Mouse (Mus musculus) E14TG2a.4 (cell line): ENCODE data around the gene Cdc42bpb.

Experiments used
- H3K27me3 ChIP-seq: 2 replicates; pipeline ENCODE4 v1.6.1; 2014; ENCODE audit warnings: low read length, control low read depth; ENCODE audit not compliant: insufficient read depth
- H3K36me3 ChIP-seq: 2 replicates; pipeline ENCODE4 v1.6.1; 2014; ENCODE audit warnings: low read length, control low read depth; ENCODE audit not compliant: insufficient read depth
- H3K4me1 ChIP-seq: replicated peaks from 2 replicates; pipeline ENCODE4 v1.6.1; 2014; ENCODE audit warnings: low read depth, low read length, control low read depth
- H3K4me3 ChIP-seq: replicated peaks from 2 replicates; pipeline ENCODE4 v1.5.1; 2014; ENCODE audit warnings: mild to moderate bottlenecking, low read length
- H3K9me3 ChIP-seq: 2 replicates; pipeline ENCODE4 v1.6.1; 2014; ENCODE audit warnings: low read length, control low read depth
- CTCF ChIP-seq: conservative IDR thresholded peaks from 2 replicates; pipeline ENCODE4 v1.5.1; 2014; ENCODE audit warnings: low read length
- NANOG ChIP-seq: IDR thresholded peaks from 2 replicates; pipeline ENCODE4 v1.6.1; 2014; ENCODE audit warnings: borderline replicate concordance, low read length, mixed read lengths
- POU5F1 ChIP-seq: IDR thresholded peaks from 2 replicates; pipeline ENCODE4 v1.6.1; 2014; ENCODE audit warnings: low read length, borderline replicate concordance

The Cdc42bpb gene

DNA sequence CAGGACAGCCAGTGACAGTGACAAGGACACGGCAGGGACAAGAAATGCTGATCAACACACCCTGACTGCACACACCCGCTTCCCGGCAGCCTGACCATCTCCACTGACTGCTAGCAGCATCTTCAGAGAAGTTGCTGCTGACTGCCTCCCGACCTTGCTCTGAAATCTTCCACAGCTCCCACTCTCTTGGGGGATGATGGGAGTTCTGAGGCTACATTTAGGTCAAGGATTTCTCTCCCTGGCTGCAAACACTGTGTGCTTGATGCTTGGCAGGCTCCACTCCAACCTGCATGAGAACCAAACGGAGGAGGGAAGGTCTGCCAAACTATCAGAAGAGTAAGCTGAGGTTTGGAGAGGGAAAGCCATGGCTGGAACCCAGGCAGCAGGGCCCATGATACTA lies 19.5 kb upstream of the Cdc42bpb start:
- Histone ChIP-seq H3K27me3 (peaks cover 52% of the 10 kb centered on the region), H3K9me3 (peaks cover 23% of the 10 kb centered on the region), H3K36me3 (no peaks in the 10 kb centered on the region), H3K4me1 (peaks cover 18% of the 10 kb centered on the region), H3K4me3 (no peak overlapping the region)
- no peak for TF ChIP-seq CTCF
- no peak for TF ChIP-seq NANOG
- TF ChIP-seq POU5F1 = no peak

DNA sequence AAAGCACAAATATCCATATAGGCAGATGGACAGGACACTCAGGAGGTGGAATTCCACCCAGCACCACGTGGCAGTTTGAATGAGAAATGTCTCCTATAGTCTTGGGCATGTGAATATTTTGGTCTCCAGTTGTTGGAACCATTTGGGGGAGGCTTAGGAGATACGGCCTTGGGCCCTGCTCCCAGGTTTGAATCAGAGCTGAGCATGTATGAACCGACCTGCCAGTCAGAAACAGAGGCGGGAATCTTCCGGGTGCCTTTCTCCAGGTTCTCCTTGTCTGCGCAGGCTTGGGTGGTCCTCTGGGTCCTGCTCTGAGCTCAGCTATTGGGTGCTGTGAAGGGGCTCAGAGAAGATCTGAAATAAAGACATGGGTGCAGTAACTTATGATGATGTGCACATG lies 16.5 kb upstream of the Cdc42bpb start:
- no peak for TF ChIP-seq NANOG
- TF ChIP-seq CTCF = no peak
- no peak for TF ChIP-seq POU5F1
- Histone ChIP-seq H3K36me3 (no peaks in the 10 kb centered on the region), H3K4me3 (no peak overlapping the region), H3K27me3 (peaks cover 35% of the 10 kb centered on the region), H3K4me1 (peaks cover 9% of the 10 kb centered on the region), H3K9me3 (peaks cover 23% of the 10 kb centered on the region)

DNA sequence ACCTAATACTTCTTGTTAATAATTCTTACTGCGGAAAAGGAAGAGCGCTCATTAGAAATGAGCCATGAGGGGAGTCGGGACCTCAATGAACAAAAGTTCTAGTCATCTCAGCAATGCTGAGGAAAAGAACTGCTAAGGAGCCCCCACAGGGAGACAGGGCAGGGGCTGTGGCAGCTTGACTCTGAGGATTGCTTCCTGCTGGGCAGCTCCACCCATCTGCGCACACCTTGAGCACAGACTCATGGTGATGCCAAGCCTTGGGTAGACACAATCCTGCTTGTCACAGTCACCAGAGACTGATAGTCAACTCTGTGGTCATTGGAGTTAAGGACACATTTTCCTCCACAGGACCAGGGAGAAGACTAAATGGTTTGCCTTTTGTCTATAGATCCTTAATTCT lies 9.6 kb upstream of the Cdc42bpb start:
- H3K36me3 ChIP-seq = no peaks in the 10 kb centered on the region
- H3K9me3 ChIP-seq = peaks cover 22% of the 10 kb centered on the region
- TF ChIP-seq NANOG = no peak
- TF ChIP-seq CTCF = no peak
- no peak for TF ChIP-seq POU5F1
- H3K4me3 ChIP-seq = no peak overlapping the region
- H3K4me1 ChIP-seq = no peaks in the 10 kb centered on the region
- peaks cover 8% of the 10 kb centered on the region; the same call in 1 of the 2 replicates for H3K27me3 ChIP-seq

DNA sequence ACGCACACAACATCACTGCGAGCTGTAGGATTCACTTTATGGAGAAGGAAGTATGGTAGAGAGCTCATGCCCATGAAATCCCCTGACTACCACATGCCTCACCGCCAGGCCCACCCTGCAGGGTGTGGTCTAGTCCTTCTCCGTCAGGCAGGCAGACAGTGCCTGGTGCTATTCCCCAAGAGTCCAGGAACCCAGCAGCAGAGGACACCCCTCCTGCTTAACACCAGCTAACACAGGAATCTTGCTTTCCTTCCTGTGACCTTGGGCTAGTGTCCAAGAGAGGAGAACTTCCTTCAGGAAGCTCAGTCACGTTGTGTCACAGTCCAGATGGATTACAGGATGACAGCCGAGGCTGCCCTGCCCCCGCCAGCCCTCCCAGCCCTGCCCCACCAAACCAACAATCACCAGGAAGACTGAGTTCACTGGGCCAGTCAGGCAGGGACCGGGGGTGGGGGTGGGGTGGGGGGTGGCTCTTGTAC lies 9.2 kb upstream of the Cdc42bpb start:
- TF ChIP-seq NANOG (no peak), CTCF (no peak), POU5F1 (no peak)
- Histone ChIP-seq H3K4me3 (no peak overlapping the region), H3K9me3 (peaks cover 22% of the 10 kb centered on the region), H3K27me3 (peaks cover 8% of the 10 kb centered on the region; the same call in 1 of the 2 replicates), H3K36me3 (no peaks in the 10 kb centered on the region), H3K4me1 (no peaks in the 10 kb centered on the region)

DNA sequence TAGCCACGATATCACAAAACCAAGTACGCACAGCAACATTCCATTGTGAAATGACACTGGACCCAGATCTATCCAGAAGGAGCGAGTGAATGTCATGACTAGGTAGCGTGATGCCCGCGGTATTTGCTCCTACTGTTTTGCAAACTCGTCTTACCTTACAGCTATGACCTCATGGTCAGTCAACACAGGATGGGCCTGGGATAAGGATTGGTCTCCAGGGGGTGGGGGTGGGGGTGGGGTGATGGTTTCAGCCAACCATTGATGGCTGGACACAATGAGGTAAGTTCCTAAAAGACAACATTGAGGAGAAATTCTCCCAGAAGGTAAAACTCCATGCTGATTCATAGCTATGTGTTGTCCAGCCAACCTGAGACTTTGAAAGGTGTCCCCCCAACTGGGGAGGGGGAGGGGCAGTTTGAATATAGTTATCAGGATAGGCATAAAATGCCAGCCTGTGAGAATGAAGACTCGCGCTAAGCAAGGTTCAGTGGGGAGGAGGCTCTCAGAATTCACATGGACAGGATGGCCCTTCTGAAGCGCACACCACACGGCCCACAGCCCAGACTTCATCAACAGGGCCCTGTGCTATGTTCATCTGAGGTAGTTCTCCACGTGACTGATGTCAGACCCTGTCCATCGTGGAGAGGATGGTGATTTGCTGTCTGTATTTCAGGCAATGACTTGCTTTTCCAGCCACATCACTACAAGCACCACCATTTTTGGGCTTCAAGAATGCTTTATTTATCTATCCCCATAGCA lies 8.5 kb upstream of the Cdc42bpb start:
- H3K36me3 ChIP-seq = no peaks in the 10 kb centered on the region
- H3K27me3 ChIP-seq = peaks cover 11% of the 10 kb centered on the region; the same call in 1 of the 2 replicates
- H3K4me3 ChIP-seq = no peak overlapping the region
- no peaks in the 10 kb centered on the region for H3K4me1 ChIP-seq
- H3K9me3 ChIP-seq = peaks cover 22% of the 10 kb centered on the region
- TF ChIP-seq CTCF (no peak), NANOG (no peak), POU5F1 (no peak)

DNA sequence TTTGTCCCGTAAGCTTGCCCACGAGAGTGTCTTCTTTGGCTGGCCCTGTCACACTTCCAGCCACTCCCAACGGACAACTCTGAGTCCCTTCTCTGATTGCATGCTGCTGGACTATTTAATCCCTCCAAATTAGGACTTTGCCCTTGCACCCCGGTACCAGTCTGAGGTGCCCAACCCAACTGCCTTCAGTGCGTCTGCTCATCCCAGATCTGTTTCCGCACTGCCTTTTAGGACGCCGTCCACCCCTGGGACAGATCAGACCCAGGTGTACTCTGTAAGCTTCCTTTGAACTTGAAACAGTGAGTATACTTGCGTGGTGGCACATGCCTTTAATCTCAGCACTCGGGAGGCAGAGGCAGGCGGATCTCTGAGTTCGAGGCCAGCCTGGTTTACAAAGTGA lies 1.3 kb upstream of the Cdc42bpb start:
- Histone ChIP-seq H3K4me1 (peaks cover 32% of the 10 kb centered on the region), H3K4me3 (peak overlapping the region; percentile 94), H3K36me3 (no peaks in the 10 kb centered on the region), H3K27me3 (peaks cover 22% of the 10 kb centered on the region), H3K9me3 (no peaks in the 10 kb centered on the region)
- TF ChIP-seq POU5F1 = no peak
- TF ChIP-seq NANOG = no peak
- no peak for TF ChIP-seq CTCF

DNA sequence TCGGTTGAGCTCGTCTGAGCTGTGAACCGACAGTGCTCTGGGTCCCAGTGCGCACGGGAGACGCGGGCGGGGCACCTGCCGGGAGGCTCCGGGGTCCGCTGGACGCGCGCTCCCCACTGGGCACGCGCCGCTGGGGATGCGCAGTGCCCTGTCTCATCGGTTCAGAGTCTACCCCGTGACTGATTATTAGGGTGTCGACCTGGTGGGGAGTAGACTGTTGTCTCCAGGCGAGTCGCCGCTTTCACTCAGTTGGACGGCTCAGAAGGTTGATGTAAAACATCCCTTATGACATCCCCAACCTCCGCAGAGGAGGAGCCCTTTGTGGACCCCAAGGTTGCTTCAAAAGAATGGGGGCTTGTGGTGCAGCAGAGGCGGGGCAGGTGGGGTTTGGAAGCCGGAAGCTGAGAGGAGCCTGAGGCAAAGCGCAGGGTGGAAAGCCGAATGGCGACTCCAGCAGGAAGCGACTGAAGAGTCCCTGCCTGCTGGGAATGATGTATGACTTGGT lies 520 bp upstream of the Cdc42bpb start:
- Histone ChIP-seq H3K27me3 (peaks cover 18% of the 10 kb centered on the region), H3K4me3 (peak overlapping the region; percentile 94), H3K4me1 (peaks cover 39% of the 10 kb centered on the region), H3K36me3 (no peaks in the 10 kb centered on the region), H3K9me3 (no peaks in the 10 kb centered on the region)
- TF ChIP-seq CTCF = no peak
- TF ChIP-seq NANOG = no peak
- TF ChIP-seq POU5F1 = no peak

DNA sequence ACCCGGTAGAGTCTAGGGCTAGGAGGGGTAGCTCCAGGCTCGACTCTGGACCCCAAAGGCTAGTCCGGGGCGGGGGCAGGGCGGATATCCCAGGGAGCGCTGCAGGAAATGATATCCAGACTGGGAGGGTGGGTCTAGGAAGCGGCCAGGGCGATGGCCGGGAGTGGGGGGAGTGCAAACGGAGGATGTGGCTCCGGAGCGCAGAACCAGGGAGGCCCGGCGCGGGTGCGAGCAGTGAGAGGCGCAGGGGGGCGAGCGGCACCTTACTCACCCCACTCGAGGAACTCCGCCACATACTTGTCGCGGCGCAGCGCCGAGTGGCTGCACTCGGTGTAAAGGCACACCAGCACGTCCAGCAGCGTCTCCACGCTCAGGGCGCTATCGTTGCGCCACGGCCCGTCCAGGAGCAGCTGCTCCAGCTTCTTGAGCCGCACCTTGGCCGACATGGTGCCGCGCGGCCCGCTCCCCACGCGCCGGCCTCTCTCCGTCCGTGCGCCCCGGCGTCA lies 639 bp downstream of the Cdc42bpb start:
- peaks cover 50% of the 10 kb centered on the region for H3K4me1 ChIP-seq
- peak overlapping the region; percentile 94 for H3K4me3 ChIP-seq
- H3K27me3 ChIP-seq = peaks cover 15% of the 10 kb centered on the region
- H3K9me3 ChIP-seq = no peaks in the 10 kb centered on the region
- no peaks in the 10 kb centered on the region for H3K36me3 ChIP-seq
- TF ChIP-seq CTCF (no peak), NANOG (no peak)
